ENCODE assay signal across 8 mouse cellular contexts in genomic region chr2:127831401-127832102, GRCm38 (mm10). TPM values are rescaled to one million over a fixed set of nuclear protein-coding genes. Genes with fewer than 3 reads are reported as not detected.
DNase-seq lines count a peak whose midpoint lies in the region; ATAC-seq lines count a peak whose summit lies in the region.

Gene Bub1 (minus strand): TSS chr2:127831865.

- peak; percentile 100 for ATAC-seq in hindbrain, embryonic 16.5 days

- under 1% methylated on average over 56 of the region's 56 CpGs for WGBS in hindbrain, embryonic 16.5 days
- under 1% methylated on average over 56 of the region's 56 CpGs for WGBS in macrophage (ENCODE audit: missing documents)

- peak within 1 kb of the TSS; percentile 65 for H3K9ac ChIP-seq in hindbrain, embryonic 16.5 days (ENCODE audit: low read depth, low read length)

- H3K4me3 ChIP-seq in hindbrain, embryonic 16.5 days (ENCODE audit: low read length) = peak within 1 kb of the TSS; percentile 54
- H3K4me3 ChIP-seq in macrophage (ENCODE audit: inconsistent target) = peak within 1 kb of the TSS; percentile 65

- peaks cover 7% of the 10 kb centered on the region for H3K4me1 ChIP-seq in hindbrain, embryonic 16.5 days (ENCODE audit: control insufficient read depth, insufficient read depth, low read depth, low read length)

- H3K27ac ChIP-seq in hindbrain, embryonic 16.5 days (ENCODE audit: low read depth, low read length) = peak within 1 kb of the TSS; percentile 66
- peak within 1 kb of the TSS; percentile 52 for H3K27ac ChIP-seq in macrophage

- no peaks in the 10 kb centered on the region for H3K27me3 ChIP-seq in hindbrain, embryonic 16.5 days (replicated peaks; ENCODE audit: control insufficient read depth, insufficient read depth, low read length)

- DNase-seq in R1 (ENCODE audit: low read depth, low spot score) = peak; percentile 95
- DNase-seq in cerebellum, postnatal 25 days = peak; percentile 95 to 99
- peak; percentile 85 to 90 for DNase-seq in frontal cortex, postnatal 36 days (ENCODE audit: low spot score in 2 of 2)
- DNase-seq in left cerebral cortex, adult 18-20 months (ENCODE audit: low spot score in 2 of 2) = peak; percentile 92 to 93
- peak; percentile 94 for DNase-seq in right cerebral cortex, adult 18-20 months
- peak; percentile 87 for DNase-seq in urinary bladder, postnatal 10 days (ENCODE audit: low spot score)

- H3K4me2 ChIP-seq in hindbrain, embryonic 16.5 days (ENCODE audit: low read length) = peak within 1 kb of the TSS; percentile 96

- H3K9me3 ChIP-seq in hindbrain, embryonic 16.5 days (ENCODE audit: control insufficient read depth, low read length) = no peaks in the 10 kb centered on the region

- no peaks in the 10 kb centered on the region for H3K36me3 ChIP-seq in hindbrain, embryonic 16.5 days (ENCODE audit: control insufficient read depth, insufficient read depth, low read length)
- H3K36me3 ChIP-seq in macrophage (ENCODE audit: inconsistent target) = no peaks in the 10 kb centered on the region

- peaks cover 33% of the 10 kb centered on the region for H3K79me2 ChIP-seq in macrophage (ENCODE audit: inconsistent target)

RNA-seq across cellular contexts. Expression of gene Bub1, which starts in this region (rescaled TPM):
- polyA plus RNA-seq in hindbrain, embryonic 16.5 days (2015; fragmentation: Nextera tagmentation; extraction: Ambion mirVana) = 7.8 and 9.7 TPM in 2 replicates
- not detected for total RNA-seq in left cerebral cortex, adult 18-20 months (2021)
- total RNA-seq in macrophage (2018; cell fraction: chromatin; rRNA removed) = 10 to 100 TPM in 2 of 26 experiments, 1 to 10 TPM in 22, under 1 TPM in 2; 0.36 to 20.9 (median 3.7) TPM
- 1 to 10 TPM in 25 of 26 experiments, under 1 TPM in 1; 1.00 to 4.9 (median 2.0) TPM for total RNA-seq in macrophage (2018; cell fraction: cytosol; rRNA removed)
- total RNA-seq in macrophage (2018; cell fraction: nucleus; rRNA removed) = 10 to 100 TPM in 1 of 26 experiments, 1 to 10 TPM in 22, under 1 TPM in 3; 0.55 to 20.8 (median 2.8) TPM
- polyA plus RNA-seq in macrophage (2018) = 1.3 to 6.5 TPM (median 4.5 TPM) in 3 replicates

Comparison
In these comparisons a context has a peak if more than half of its experiments do, and no peak if none do; other contexts are left out.
1. Peak in every context shown above with its lines: DNase-seq, ATAC-seq, H3K4me3 ChIP-seq and H3K27ac ChIP-seq.
2. Peak in DNase-seq in left cerebral cortex, adult 18-20 months; RNA of the gene not detected or under 1 TPM.